Mouse (Mus musculus): ENCODE results near the gene Prl7d1.

GRCm38 (mm10) chr13:27716636-27717035 is at the start of gene Prl7d1:
- TF ChIP-seq CTCF (IDR thresholded peaks at IDR 0.05; ENCODE audit: low read depth) (no peak), EP300 (IDR thresholded peaks at IDR 0.05; ENCODE audit: low read depth) (no peak)
